Mouse (Mus musculus) lung, postnatal 4 days (tissue): ENCODE data around the gene Tmem11.
"Not testable (repeated sequence)": the region's sequence is repeated elsewhere in the genome, so short reads cannot be mapped to it uniquely, and the experiment has no call there.

Experiments used
- DNase-seq, 2 experiments: peaks; one replicate each; pipeline ENCODE4 v3.0.0; 2021

Tmem11 gene

DNA sequence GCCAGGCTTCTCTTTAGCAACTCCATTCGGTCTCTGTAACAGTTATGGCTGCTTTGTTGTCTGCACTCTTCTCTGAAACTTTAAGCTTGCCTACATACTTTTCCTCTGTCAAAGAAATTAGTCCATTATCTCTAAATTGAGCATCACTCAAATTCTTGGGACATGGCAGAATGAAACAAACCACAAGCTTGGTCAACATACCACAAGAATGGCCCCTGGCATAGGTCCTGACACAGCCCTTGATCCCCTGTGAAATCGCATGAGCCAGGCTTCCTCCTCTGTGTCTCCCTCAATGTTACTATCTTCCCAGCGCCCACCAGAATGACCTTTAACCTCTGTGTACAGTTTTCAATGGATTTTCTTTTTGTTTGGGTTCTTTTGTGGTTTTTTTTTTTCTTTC is 3.3 kb upstream of the Tmem11 start:
- DNase-seq, result no peak

DNA sequence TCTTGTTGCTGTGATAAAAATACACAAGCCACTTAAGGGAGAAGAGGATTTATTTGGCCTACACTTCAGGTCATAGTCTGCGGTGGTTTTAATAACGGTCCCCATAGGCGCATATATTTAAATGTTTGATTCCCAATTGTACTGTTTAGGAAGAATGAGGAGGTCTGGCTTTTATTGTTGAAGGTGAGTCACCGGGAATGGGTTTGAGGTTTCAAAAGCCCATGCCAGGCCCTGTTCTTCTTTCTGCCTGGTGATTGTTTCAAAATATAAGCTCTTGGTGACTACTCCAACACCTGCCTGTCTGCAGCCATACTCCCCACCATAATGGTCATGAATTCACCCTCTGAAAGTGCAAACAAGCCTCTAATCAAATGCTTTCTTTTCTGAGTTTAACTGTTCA is 1.5 kb upstream of the Tmem11 start:
- no peak for DNase-seq

DNA sequence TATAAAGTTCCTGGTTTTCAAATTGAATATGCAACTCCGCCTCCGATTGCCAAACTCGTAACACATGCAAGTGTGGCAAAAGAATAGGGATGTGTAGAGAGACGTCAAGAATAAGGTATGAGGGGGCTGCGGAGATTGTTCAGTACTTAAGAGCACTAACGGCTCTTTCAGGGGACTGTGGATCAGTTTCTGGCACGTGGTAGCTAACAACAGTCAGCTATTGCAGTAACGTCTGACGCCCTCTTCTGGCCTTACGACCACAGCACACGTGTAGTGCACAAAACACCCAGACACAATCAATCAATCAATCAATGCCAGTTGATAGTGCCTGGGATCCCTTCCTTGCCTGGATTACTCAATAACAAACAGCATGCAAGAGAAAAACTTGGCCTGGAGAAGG is 351 bp upstream of the Tmem11 start:
- peak; percentile 54 to 69 for DNase-seq

DNA sequence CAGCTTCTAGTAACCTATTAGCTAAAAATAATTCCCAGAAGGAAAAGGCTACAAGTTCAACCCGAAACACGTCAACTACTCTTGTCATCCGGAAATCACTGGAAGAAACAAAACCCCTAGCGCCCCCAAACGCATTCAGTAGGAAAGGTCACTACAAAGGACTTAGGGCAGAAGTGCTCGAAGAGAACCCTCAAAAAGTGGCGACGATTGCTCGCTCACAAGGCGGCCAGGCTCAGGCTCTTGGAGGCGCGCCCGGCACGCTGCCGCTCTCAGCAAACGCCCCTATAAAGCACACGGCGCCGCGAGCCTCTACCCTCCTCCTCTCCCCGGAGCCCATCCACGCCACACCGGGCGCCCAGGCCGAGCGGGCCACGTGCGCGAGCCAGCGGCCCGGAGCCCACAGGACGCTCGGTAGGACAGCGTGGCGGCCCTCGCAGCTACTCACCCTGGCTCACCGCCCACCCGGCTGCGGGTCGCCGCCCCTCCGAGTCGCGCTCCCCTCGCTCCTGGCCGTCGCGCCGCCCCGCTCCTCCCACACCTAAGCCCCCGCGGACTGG is 938 bp downstream of the Tmem11 start:
- peak; percentile 68 to 81 for DNase-seq

DNA sequence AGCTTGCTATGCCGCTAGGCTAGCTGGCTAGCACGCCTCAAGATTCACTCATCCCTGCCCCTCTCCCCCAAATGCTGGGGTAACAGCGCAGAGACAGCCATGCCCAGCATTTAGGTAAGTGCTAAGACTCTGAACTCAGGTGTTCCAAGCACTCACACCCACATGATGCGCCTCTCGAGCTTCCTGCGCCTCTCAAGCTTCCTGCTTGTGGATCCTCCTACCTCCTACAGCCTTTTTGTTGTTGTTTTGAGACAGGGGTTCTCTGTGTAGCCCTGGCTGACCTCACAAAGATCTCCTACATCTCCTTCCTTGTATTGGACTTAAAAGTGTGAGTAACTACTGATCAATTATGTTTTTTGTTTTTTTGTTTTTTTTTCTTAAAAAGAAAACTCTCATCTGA is 6.0 kb downstream of the Tmem11 start:
- no peak for DNase-seq

DNA sequence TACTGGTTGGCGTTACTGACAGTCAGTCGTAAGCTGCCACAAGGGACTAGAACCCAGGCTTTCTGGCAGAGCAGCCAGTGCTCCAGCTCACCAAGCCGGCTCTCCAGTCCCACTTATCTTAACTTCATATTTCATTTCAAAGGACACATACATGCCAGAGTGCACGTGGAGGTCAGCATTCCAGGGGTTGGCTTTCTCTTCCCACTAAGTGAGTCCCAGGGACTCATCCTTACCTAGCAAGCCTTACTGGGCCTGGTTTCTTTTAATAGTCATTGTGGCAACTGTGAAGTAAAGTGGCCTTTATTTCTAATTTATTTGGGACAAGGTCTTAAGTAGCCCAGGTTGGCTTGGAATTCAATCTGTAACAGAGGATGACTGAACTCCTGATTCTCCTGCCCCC is 7.7 kb downstream of the Tmem11 start:
- no peak for DNase-seq

DNA sequence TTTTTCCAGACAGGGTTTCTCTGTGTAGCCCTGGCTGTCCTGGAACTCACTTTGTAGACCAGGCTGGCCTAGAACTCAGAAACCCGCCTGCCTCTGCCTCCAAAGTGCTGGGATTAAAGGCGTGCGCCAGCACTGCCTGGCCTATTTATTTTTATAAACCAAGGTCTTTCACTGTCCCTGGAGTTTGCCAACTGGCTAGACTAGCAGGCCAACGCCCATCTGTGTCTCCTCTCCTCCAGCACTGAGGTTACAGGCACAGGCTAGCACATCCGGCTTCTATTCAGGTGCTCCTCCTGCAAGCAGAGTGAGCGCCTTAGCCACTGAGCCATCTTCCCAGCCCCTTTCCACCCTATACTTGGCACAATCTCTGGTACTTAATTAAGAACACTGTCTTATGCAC is 9.6 kb downstream of the Tmem11 start:
- DNase-seq, result not testable (repeated sequence)

DNA sequence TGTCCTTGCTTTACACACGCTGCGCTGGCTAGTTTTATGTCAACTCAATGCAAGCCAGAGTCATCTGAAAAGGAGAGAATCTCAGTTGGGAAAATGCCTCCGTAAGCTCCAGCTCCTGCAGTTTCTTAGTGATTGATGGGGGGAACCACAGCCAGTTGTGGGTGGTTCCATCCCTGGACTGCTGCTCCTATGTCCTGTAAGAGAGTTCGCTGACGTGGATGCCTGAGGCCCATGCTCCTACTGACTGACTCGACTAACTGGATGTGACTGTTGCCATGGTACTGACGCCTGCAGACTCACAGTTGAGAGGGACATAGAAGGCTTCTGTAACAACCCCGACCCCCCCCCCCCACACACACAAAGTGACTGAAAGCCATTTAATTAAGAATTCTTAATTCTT is 11.2 kb downstream of the Tmem11 start:
- no peak for DNase-seq

DNA sequence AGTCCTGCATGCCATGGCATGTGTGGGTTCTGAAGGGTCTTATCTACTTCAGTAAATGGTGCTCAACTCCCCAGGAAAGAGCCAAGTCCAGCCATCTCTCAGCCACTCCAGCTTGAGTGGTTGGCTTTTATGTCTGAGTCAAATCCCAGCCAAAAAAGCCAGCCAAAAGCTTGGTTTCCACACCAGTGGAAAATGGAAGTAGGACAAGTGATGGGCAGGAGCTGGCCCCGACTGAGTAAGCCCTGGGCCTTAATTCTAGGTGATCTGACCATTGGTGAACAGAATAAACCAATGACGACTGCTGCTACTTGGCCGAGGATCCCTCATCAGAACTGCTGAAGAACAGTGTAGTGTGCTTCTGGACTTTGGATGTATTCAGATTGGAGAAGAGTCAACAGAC is 11.6 kb downstream of the Tmem11 start:
- DNase-seq, result no peak

DNA sequence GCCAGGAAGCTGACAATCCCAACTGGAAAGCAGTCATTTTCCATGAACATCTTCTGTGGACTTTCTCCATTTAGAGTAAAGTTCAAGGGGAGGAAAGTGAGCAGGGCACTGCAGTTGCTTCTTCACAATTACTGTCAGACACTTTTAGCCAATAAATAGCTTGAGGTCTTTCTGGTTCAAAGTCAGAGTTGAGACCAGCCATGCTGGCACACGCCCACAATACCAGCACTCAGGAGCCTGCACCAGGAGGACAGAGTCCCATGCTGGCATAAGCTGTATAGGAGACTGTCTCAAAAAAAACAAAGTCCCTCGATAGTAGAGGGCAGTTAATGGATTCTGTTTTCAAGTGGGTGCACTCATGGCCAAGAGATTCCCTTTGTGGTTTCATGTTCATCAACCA is 13.1 kb downstream of the Tmem11 start:
- no peak for DNase-seq

DNA sequence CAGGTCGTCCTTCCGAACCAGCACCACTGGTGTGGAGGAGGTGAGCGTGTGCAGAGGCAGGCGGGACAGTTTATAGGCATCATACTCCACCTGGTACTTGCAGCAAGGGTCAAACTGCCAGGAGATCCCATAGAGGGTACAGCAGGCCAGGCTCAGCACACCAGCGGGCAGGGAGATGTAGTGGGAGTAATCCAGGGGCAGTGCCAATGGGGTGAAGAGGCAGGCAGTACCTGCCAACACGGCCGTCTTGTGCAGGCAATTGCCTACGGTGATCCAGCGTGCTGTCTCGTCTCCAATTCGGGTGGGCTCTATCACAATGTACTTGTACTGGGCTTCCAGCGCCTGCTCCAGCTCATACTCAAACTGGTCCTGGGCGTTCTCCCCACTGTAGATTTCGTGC is 14.2 kb downstream of the Tmem11 start:
- no peak for DNase-seq

DNA sequence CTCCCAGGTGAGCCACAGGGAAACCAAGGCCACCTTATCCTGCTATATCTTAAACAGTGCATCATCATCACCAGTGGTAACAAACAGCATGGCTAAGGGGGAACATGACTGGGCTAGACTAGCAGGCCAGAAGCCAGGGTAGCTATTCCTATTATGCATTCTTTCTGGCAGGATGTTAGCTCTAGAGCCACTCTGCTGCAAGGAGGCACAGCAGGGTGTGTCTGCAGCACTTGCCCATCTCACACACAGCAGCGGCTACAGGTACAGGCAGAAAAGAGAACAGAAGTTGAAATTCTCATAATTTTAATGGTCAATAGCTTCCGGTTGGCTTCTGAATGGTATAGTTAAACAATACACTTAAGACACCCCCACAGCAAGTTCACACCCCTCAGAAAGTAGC is 14.9 kb downstream of the Tmem11 start:
- DNase-seq, result no peak

DNA sequence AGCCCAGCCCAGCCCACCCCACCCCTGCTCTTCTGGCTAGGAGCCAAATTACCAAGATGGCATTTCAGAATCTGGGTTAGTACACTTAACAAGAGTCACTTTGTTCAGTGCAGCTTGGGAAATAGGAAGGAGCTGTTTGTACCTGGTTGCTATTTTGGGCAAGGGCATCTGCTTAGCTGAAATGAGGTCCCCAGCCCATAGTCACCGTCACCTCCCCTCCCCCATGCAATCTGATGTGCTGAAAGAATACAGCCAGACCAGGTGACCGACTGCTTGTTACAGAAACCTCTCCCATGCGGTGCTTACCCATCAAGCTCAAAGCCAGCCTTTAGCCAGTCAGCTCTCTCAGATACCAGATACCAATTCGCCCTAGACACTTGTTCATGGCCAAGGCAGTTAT is 15.9 kb downstream of the Tmem11 start:
- DNase-seq, result no peak

DNA sequence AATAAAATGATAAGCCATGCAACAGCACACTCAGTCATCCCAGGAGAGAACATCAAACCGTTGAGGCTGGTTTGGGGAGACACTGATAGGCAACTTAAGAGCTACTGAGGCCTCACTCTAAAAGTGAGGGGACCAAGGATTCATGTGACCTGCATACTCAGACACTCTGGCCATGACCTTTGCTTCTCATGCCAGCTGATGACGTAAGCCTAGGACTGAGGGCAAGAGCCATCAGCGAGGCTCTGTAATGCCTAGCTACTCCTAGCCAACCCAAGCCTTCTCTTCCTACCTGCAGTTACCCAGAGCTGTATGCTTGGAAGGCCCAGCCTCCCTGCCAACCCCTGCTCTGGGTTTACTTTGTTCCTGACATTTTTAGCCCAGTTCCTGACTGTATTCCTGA is 17.1 kb downstream of the Tmem11 start:
- DNase-seq, result no peak

DNA sequence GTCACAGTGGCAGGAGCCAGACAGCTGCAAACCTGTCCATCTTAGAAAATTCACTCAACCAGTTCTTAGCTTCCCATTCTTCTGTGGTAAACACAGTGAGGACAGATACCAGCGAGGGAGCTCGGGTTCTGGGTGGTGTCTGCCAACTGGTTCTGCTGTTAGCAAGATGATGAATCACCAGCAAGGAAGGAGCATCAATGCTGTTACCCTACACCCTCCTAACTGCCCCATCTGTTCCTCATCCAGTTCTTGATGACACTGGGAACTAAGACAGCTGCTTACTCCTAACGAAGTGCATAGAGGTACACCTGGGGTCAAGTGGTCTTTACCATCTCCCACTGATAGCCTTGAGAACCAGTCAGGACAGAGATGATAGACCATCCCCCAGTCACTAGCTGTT is 22.5 kb downstream of the Tmem11 start:
- DNase-seq, result no peak

DNA sequence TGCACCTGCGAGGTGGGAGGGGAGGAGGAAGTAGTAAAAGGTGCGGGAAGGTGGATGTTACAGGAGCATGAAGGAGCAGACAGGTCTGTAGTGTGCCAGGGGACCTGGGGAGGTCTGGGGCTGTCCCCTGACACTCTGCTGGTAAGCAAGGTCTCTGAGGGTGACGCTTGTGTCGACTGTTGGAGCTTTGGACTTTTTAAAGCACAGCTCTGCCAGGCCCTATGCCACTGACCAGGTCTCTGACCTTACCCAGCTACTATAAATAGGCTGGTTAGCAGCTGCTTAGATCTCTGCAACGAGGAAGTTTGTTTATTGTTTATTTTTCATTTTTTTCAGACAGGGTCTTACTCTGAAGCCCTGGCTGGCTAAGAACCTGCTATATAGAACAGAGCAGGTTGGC is 33.7 kb downstream of the Tmem11 start:
- no peak for DNase-seq

DNA sequence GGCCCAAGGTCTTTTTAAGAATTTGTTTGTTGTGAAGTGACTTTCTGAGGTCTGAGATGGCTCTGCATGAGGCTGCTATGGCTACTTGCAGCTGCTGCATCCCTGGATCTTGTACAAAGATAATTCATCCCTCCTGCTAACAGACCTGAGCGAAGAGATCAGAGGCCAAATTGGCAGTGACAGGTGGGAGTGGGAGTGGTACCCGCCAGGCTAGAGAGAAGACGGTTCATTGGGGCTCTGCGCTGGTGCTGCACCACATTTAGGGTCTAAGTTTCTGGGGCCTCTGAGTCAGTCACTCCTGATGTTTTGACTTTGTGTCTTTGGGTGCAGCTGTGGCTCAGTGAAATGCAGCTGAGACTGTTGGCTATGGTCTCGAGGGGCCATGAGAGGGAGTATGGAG is 35.7 kb downstream of the Tmem11 start:
- DNase-seq, result no peak

DNA sequence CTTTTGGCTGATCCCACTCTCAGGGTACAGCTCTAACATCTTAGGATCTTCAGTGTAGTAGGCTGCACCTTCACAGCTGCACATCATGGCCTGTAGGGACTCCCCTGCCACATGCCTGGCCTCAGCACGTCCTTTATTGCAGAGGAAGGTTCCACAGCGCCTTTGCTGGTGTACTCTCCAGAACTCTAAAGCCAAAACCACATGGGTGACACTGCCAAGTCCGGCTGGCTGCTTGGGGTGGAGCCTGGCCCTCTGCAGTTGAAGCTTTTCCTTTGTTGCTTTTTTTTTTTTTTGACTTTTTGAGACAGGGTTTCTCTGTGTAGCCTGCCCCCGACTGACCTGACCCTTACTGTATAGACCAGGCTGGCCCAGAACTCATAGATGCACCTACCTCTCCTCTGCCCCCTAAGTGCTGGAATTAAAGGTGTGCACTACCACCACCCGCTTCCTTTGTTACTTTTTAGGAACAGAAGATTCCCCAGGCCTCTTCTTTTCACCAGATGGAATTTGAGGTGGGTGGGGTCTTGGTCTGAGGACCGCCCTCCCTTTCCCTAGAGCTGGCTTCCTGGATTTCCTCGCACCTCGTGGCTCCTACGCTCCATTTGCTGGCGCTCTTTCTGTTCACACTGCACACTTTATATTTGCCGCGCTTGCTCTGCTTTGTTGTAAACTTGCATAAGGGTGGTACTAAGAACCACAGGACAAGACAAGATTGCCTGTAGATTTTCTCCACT is 37.4 kb downstream of the Tmem11 start:
- DNase-seq, result peak in 1 of 2 experiments; percentile 44

DNA sequence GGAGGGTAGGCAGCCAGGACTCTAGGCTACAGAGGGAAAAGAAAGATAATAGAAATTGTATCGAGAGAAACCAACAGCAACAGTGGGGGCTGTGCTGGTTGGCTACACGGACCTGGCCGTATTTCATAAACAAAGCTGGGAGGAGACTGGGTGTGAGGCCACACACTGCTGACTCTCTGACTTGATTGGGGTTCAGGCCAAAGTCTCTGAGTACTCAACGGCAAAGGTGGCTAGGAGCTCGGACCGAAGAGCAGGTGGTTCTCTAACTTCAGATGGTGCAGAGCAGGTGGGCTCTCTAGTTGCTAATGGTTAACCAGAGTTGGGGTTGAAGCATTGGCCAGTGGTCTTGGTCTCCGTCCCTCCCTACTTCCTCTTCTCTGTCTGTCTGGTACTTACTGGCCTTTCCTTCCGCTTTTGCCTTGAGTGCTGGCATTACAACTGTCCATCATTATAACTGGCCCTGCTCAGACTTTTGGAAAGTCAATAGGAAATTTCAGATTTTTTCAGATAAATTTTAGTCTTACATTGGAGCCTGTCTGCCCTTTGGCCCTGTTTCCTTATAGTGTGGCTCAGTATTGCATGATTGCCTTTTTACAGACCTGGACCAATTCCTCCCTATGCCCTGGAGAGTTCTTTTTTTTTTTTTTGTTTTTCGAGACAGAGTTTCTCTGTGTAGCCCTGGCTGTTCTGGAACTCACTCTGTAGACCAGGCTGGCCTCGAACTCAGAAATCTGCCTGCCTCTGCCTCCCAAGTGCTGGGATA is 41.2 kb downstream of the Tmem11 start:
- no peak for DNase-seq

DNA sequence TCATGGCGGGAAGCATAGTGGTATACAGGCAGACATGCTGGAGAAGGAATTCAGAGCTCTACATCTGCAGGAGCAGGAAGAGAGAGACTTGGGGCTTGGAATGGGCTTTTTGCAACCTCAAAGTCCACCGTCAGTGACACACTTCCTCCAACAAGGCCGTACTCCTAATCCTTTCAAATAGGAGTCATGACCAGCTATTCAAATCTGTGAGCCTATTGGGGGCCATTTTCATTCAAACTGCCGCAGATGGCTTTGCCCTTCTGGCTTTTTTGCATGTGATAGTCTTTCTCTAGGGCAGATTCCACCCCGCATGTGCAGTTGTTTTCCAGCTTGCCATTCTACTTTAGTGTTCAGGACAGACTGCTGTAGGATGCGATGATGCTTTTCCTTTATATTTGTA is 42.2 kb downstream of the Tmem11 start:
- no peak for DNase-seq

DNA sequence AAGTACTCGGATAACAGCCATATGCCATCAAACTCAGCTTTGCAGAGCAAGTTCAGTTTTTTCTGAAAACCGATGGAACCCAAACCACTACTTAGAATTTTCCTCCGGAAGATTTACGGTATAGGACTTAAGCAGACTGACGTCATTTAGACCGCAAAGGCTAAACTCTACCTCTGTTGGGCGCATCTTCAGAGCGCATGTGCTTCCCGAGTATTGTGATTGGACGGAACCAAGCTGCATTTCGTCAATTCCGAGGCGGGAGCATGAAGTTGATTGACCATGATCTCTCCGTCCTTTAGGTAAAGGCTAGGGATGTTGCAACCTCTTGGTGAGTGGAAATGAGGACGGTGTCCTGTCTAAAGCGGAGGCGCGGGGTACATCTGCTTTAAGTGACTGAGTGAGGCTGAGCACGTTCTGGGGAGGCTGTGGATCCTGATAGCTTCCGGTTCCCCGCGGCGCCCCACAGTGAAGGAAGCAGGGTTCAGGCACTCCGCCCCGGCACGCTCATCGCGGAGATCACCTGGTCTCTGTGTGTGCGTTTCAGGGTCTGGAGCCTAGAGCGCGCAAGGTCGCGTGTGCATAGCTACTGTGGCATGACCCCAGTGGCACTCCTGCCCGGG is 48.5 kb downstream of the Tmem11 start, which contains the start of gene Dhrs7b:
Gene Dhrs7b, plus strand, starts transcription at position 199 of the 620 bp plus-strand sequence.
- DNase-seq, result peak; percentile 89 to 90

DNA sequence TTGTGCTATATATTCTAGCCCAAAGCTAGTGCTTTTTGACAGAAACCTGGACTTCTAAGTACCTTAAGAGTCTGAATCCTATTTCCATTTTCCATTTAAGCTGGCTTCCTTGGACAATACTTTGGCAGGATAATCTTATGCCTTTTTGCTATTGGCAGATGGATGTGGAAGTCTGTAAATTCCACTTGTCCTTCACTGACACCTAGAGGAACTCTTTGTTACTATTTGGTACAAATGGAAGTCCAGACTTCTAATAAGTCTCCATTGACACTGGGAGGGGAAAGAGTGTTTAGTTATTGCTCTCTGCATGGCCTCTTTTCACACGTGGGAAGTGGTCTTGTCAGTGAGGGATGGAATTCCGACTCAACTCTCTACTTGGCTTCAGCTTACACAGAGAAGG is 50.2 kb downstream of the Tmem11 start:
- no peak for DNase-seq

DNA sequence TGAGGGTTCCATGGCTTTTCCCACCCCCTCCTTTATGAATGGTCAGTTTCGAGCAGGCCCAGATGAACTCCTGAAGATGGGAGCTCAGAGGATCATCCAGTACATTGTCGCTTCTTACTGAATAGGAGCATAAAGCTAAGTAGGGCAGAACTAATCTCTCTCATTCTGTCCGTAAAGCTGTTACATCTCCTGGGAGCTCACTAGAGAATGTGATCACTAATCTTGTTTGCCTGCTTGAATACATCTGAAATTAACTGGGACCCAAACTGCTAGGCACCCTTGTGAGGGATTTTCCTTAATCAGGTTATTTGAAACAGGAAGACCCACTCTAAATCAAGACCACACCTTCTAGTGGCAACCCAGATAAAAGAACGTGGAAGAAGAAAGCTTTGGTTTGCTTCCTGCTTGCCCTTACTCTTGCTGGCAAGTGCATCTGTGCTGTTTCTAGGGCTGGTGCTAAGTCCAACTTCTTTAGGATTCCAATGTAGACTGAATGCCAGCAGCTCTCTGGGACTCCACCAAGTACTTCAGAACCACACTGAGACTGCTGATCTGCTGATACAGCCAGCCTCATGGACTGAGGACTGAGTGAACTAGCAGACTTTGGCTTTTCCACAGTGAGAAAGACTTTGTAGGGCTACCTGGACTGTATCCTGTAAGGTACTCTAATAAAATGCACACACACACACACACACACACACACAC is 51.7 kb downstream of the Tmem11 start:
- no peak for DNase-seq
